Mouse (Mus musculus) lung, adult 2 months (tissue): ENCODE data around the gene Ern1.
A peak's percentile ranks its signal among the peaks of the same experiment; 100 is the strongest.

Experiments
- CTCF ChIP-seq: fragments of 200-500 bp; IDR thresholded peaks from 2 replicates; pipeline ENCODE4 v1.5.1; 2011; ENCODE audit warnings: mild to moderate bottlenecking, low read length, control low read depth; ENCODE audit not compliant: insufficient read depth
- POLR2A ChIP-seq: fragments of 200-500 bp; IDR thresholded peaks from 2 replicates; pipeline ENCODE4 v1.6.1; 2011; ENCODE audit warnings: low read depth, mild to moderate bottlenecking, control low read depth, low read length, borderline replicate concordance; ENCODE audit errors: extremely low read depth

DNA sequence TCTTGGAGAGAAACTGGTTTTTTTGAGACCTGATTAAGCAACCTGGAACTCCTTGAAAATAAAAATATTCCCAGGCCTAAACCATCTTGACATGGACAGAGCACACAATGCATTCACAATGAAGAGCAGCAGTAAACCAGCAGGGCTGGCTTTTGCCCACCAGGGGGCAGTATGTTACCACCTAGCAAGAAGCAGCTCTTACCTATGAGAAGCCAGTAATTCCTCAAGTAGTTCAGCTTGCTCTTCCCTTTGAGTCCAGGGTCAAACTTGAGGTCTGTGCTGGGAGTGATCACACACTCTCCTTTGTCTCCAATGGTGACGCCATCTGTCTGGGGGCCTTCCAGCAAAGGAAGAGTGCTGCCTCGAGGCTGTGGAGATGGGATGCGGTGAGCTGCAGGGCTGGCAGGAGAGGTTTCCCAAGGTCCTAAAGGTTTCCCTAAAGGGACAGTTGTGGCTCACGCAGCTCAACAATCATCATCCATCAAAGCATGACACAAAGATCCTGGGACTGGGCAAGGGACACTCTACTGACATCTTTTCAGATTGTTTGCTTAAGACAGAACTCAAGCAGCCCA, 68.9 kb downstream of the Ern1 start:
- TF ChIP-seq POLR2A (no peak), CTCF (peak; percentile 95)
